Mouse (Mus musculus) myocyte (in vitro differentiated cells): ENCODE data around the gene Schip1.

ENCODE experiments used
- CEBPB ChIP-seq: IDR thresholded peaks from 2 replicates; pipeline ENCODE4 v1.6.1; 2011; ENCODE audit warnings: mild to moderate bottlenecking, moderate library complexity; ENCODE audit not compliant: poor library complexity, insufficient read depth, severe bottlenecking
- E2F4 ChIP-seq: IDR thresholded peaks from one replicate; pipeline ENCODE4 v1.6.1; 2011; ENCODE audit warnings: mild to moderate bottlenecking, control low read depth, moderate library complexity; ENCODE audit not compliant: insufficient read depth
- MAX ChIP-seq: IDR thresholded peaks from one replicate; pipeline ENCODE4 v1.6.1; 2011; ENCODE audit warnings: low read depth, mild to moderate bottlenecking, control low read depth
- MYOG ChIP-seq, 3 experiments: IDR thresholded peaks; one replicate each; pipeline ENCODE4 v1.6.1; 2011; ENCODE audit warnings: control low read depth in 2 of 3, low read depth in 2 of 3, mild to moderate bottlenecking in 2 of 3; ENCODE audit not compliant: insufficient read length in 2 of 3, control insufficient read depth in 1 of 3, insufficient read depth in 1 of 3
- POLR2A ChIP-seq: IDR thresholded peaks from one replicate; pipeline ENCODE4 v1.6.1; 2011; ENCODE audit warnings: low read depth, mild to moderate bottlenecking, control low read depth, moderate library complexity; ENCODE audit not compliant: insufficient read length
- POLR2AphosphoS2 ChIP-seq: IDR thresholded peaks from one replicate; pipeline ENCODE4 v1.6.1; 2011; ENCODE audit warnings: low read depth, control low read depth; ENCODE audit not compliant: insufficient read length
- REST ChIP-seq: IDR thresholded peaks from one replicate; pipeline ENCODE4 v1.6.1; 2011; ENCODE audit warnings: mild to moderate bottlenecking, control low read depth, moderate library complexity; ENCODE audit not compliant: insufficient read depth, insufficient read length

DNA sequence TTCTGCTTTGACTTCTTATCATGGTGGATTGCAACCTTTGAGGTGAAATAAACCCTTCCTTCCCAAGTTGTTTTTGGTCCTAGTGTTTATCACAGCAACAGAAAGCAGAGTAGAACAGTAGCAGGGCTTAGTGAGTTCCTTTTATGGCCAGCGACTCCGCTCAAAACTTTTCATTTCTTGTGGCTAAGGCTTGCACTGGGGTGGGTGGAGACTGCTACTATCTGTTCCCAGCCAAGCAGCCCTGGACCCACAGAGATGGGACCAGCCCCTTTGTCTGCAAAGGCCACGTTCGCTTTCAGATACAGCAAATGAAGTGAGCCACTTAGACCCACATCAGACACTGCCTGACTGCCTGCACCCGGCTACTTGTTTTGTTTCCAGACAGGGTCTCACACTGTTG, 446.3 kb downstream of the Schip1 start:
- TF ChIP-seq MAX (no peak), POLR2A (no peak), POLR2AphosphoS2 (no peak), E2F4 (no peak), CEBPB (no peak), MYOG (IDR thresholded peaks at IDR 0.05; ENCODE audit: control insufficient read depth in 1 of 3, insufficient read depth in 1 of 3, insufficient read length in 2 of 3, low read depth in 2 of 3) (no peak), REST (no peak)
